Mouse (Mus musculus) lung, embryonic 14.5 days (tissue): ENCODE measurements around the gene Myzap. TPM values are rescaled to one million over a fixed set of nuclear protein-coding genes. Genes with fewer than 3 reads are reported as not detected.

Source experiments
- ATAC-seq: fragments of 200-750 bp; cut with Nextera tagmentation; 2 replicates; pipeline ENCODE4 v1.8.0; 2017; ENCODE audit warnings: mild to moderate bottlenecking, moderate TSS enrichment, moderate library complexity; ENCODE audit not compliant: insufficient read depth
- DNase-seq: peaks from one replicate; pipeline ENCODE4 v3.0.0-alpha.2; 2015
- H3K27ac ChIP-seq: fragments of 300-500 bp; sonication (generic); 2 replicates; pipeline ENCODE4 v1.5.1; 2014; ENCODE audit warnings: low read depth, mild to moderate bottlenecking, moderate library complexity
- H3K27me3 ChIP-seq: fragments of 300-500 bp; sonication (generic); 2 replicates; pipeline ENCODE4 v1.6.1; 2014; ENCODE audit warnings: low read length, control low read depth; ENCODE audit not compliant: insufficient read depth
- H3K36me3 ChIP-seq: fragments of 300-500 bp; sonication (generic); 2 replicates; pipeline ENCODE4 v1.6.1; 2014; ENCODE audit warnings: control low read depth; ENCODE audit not compliant: insufficient read depth
- H3K4me1 ChIP-seq: fragments of 300-500 bp; sonication (generic); 2 replicates; pipeline ENCODE4 v1.6.1; 2014; ENCODE audit warnings: antibody characterized with exemption, control low read depth; ENCODE audit not compliant: insufficient read depth
- H3K4me2 ChIP-seq: fragments of 300-500 bp; sonication (generic); 2 replicates; pipeline ENCODE4 v1.6.1; 2014; ENCODE audit warnings: mild to moderate bottlenecking
- H3K4me3 ChIP-seq: fragments of 300-500 bp; sonication (generic); 2 replicates; pipeline ENCODE4 v1.5.1; 2014; ENCODE audit warnings: low read depth, low read length
- H3K9ac ChIP-seq: fragments of 300-500 bp; sonication (generic); 2 replicates; pipeline ENCODE4 v1.6.1; 2014
- H3K9me3 ChIP-seq: fragments of 300-500 bp; sonication (generic); 2 replicates; pipeline ENCODE4 v1.6.1; 2016; ENCODE audit warnings: low read depth, low read length, control low read depth
- CTCF ChIP-seq: IDR thresholded peaks from 2 replicates; pipeline ENCODE4 v1.5.1; 2016; ENCODE audit warnings: antibody characterized with exemption, low read depth
- WGBS: fragments of 180-500 bp; shearing (Covaris S2); extraction: QIAGEN DNeasy Blood & Tissue Kit; methylation state at CpG from one replicate; pipeline ENCODE4 v1.1.7; 2014; 5-methylcytosine and 5-hydroxymethylcytosine counted together
- polyA plus RNA-seq: library from polyadenylated mRNA; unstranded; fragments of >200 nt; fragmentation: Nextera tagmentation; extraction: Ambion mirVana; gene quantifications from 2 replicates; pipeline ENCODE4 v1.2.1, GENCODE M21; 2014

Myzap gene
- polyA plus RNA-seq = 39.0 and 44.4 TPM in 2 replicates

GRCm38 (mm10) chr9:71591938-71592548 lies at the start of gene Myzap:
Gene Myzap (minus strand): TSS chr9:71592360.
- Histone ChIP-seq H3K4me3 (peak within 1 kb of the TSS; percentile 61), H3K4me1 (peaks cover 12% of the 10 kb centered on the region), H3K27ac (peak within 1 kb of the TSS; percentile 42; the same call in 1 of the 2 replicates), H3K27me3 (no peaks in the 10 kb centered on the region), H3K36me3 (no peaks in the 10 kb centered on the region), H3K9ac (peak within 1 kb of the TSS; percentile 64), H3K4me2 (peak within 1 kb of the TSS; percentile 92), H3K9me3 (no peaks in the 10 kb centered on the region)
- DNase-seq (peak; percentile 91), ATAC-seq (peak; percentile 96)
- no peak for TF ChIP-seq CTCF
- under 1% methylated on average over 28 of the region's 29 CpGs for whole genome bisulfite sequencing

- WGBS = 80% methylated on average over 4 of the region's 4 CpGs
- DNase-seq = no peak
- Histone ChIP-seq H3K4me1 (no peaks in the 10 kb centered on the region), H3K9me3 (no peaks in the 10 kb centered on the region), H3K9ac (no peak overlapping the region), H3K27ac (no peak overlapping the region), H3K4me3 (no peak overlapping the region), H3K36me3 (peaks cover 19% of the 10 kb centered on the region; the same call in 1 of the 2 replicates), H3K27me3 (no peaks in the 10 kb centered on the region), H3K4me2 (no peak overlapping the region)
- no peak for TF ChIP-seq CTCF
- no peak for ATAC-seq
Observed at GRCm38 (mm10) chr9:71640361-71640927, 48.3 kb upstream of the Myzap start.

- no peak overlapping the region for H3K4me2 ChIP-seq
- no peak for TF ChIP-seq CTCF
- DNase-seq (no peak), ATAC-seq (no peak)
- no peak overlapping the region for H3K4me3 ChIP-seq
- H3K4me1 ChIP-seq = no peaks in the 10 kb centered on the region
- 59% methylated on average over 11 of the region's 11 CpGs for WGBS
- H3K27ac ChIP-seq = no peak overlapping the region
- no peak overlapping the region for H3K9ac ChIP-seq
- peaks cover 2% of the 10 kb centered on the region; the same call in 1 of the 2 replicates for H3K9me3 ChIP-seq
- no peaks in the 10 kb centered on the region for H3K27me3 ChIP-seq
- H3K36me3 ChIP-seq = 0 out of 2 replicates have a peak, but pooled peaks cover 13% of the 10 kb centered on the region
Observed at GRCm38 (mm10) chr9:71638198-71638597, 46.0 kb upstream of the Myzap start.

- Histone ChIP-seq H3K9ac (no peak overlapping the region), H3K27me3 (no peaks in the 10 kb centered on the region), H3K9me3 (peaks cover 2% of the 10 kb centered on the region; the same call in 1 of the 2 replicates), H3K4me2 (no peak overlapping the region), H3K36me3 (0 out of 2 replicates have a peak, but pooled peaks cover 13% of the 10 kb centered on the region), H3K4me1 (no peaks in the 10 kb centered on the region), H3K27ac (no peak overlapping the region), H3K4me3 (no peak overlapping the region)
- TF ChIP-seq CTCF = no peak
- DNase-seq (no peak), ATAC-seq (no peak)
- 74% methylated on average over 1 of the region's 1 CpGs for WGBS
Observed at GRCm38 (mm10) chr9:71636854-71637253, 44.7 kb upstream of the Myzap start.

- H3K27me3 ChIP-seq = no peaks in the 10 kb centered on the region
- 60% methylated on average over 1 of the region's 1 CpGs for WGBS
- H3K9me3 ChIP-seq = peaks cover 2% of the 10 kb centered on the region; the same call in 1 of the 2 replicates
- no peak overlapping the region for H3K9ac ChIP-seq
- H3K27ac ChIP-seq = no peak overlapping the region
- H3K4me2 ChIP-seq = no peak overlapping the region
- H3K4me1 ChIP-seq = no peaks in the 10 kb centered on the region
- no peak for TF ChIP-seq CTCF
- H3K36me3 ChIP-seq = peaks cover 14% of the 10 kb centered on the region; the same call in 1 of the 2 replicates
- no peak overlapping the region for H3K4me3 ChIP-seq
- DNase-seq (no peak), ATAC-seq (no peak)
Observed at GRCm38 (mm10) chr9:71635627-71636026, 43.5 kb upstream of the Myzap start.

- Histone ChIP-seq H3K27me3 (no peaks in the 10 kb centered on the region), H3K4me2 (no peak overlapping the region), H3K27ac (no peak overlapping the region), H3K4me1 (no peaks in the 10 kb centered on the region), H3K4me3 (no peak overlapping the region), H3K36me3 (peaks cover 11% of the 10 kb centered on the region), H3K9ac (no peak overlapping the region), H3K9me3 (peaks cover 2% of the 10 kb centered on the region; the same call in 1 of the 2 replicates)
- WGBS = 85% methylated on average over 2 of the region's 2 CpGs
- ATAC-seq (no peak), DNase-seq (no peak)
- no peak for TF ChIP-seq CTCF
Observed at GRCm38 (mm10) chr9:71634916-71635315, 42.8 kb upstream of the Myzap start.

GRCm38 (mm10) chr9:71628921-71629320 lies 36.8 kb upstream of the Myzap start:
- Histone ChIP-seq H3K9ac (no peak overlapping the region), H3K27me3 (no peaks in the 10 kb centered on the region), H3K4me2 (no peak overlapping the region), H3K4me1 (0 out of 2 replicates have a peak, but pooled peaks cover 4% of the 10 kb centered on the region), H3K36me3 (peaks cover 20% of the 10 kb centered on the region), H3K9me3 (peaks cover 2% of the 10 kb centered on the region; the same call in 1 of the 2 replicates), H3K4me3 (no peak overlapping the region), H3K27ac (no peak overlapping the region)
- DNase-seq (no peak), ATAC-seq (no peak)
- no peak for TF ChIP-seq CTCF
- 70% methylated on average over 6 of the region's 6 CpGs for WGBS
